Mouse (Mus musculus) midbrain, postnatal 0 days (tissue): ENCODE measurements around the gene Snrpc. TPM values are rescaled to one million over a fixed set of nuclear protein-coding genes. Genes with fewer than 3 reads are reported as not detected.

Source experiments
- ATAC-seq: fragments of 200-750 bp; cut with Nextera tagmentation; 2 replicates; pipeline ENCODE4 v1.8.0; 2017; ENCODE audit warnings: moderate number of reproducible peaks, mild to moderate bottlenecking, moderate TSS enrichment, moderate library complexity; ENCODE audit not compliant: low FRiP score
- DNase-seq: peaks from one replicate; pipeline ENCODE4 v3.0.0-alpha.2; 2015; ENCODE audit warnings: low spot score
- H3K27ac ChIP-seq: fragments of 300-500 bp; sonication (generic); 2 replicates; pipeline ENCODE4 v1.5.1; 2014; ENCODE audit warnings: low read depth, mild to moderate bottlenecking, low read length, mixed read lengths
- H3K27me3 ChIP-seq: fragments of 300-500 bp; sonication (generic); 2 replicates; pipeline ENCODE4 v1.6.1; 2014; ENCODE audit warnings: low read length, control low read depth, mixed read lengths; ENCODE audit not compliant: insufficient read depth
- H3K36me3 ChIP-seq: fragments of 300-500 bp; sonication (generic); 2 replicates; pipeline ENCODE4 v1.6.1; 2014; ENCODE audit warnings: low read length, control low read depth, mixed read lengths; ENCODE audit not compliant: insufficient read depth
- H3K4me1 ChIP-seq: fragments of 300-500 bp; sonication (generic); 2 replicates; pipeline ENCODE4 v1.6.1; 2014; ENCODE audit warnings: mild to moderate bottlenecking, control low read depth, antibody characterized with exemption, low read length, mixed read lengths; ENCODE audit not compliant: insufficient read depth
- H3K4me2 ChIP-seq: fragments of 300-500 bp; sonication (generic); 2 replicates; pipeline ENCODE4 v1.6.1; 2014; ENCODE audit warnings: low read depth, mild to moderate bottlenecking, low read length, mixed read lengths; ENCODE audit not compliant: poor library complexity, severe bottlenecking
- H3K4me3 ChIP-seq: fragments of 300-500 bp; sonication (generic); 2 replicates; pipeline ENCODE4 v1.5.1; 2014; ENCODE audit warnings: low read depth, mild to moderate bottlenecking, low read length, moderate library complexity
- H3K9ac ChIP-seq: fragments of 300-500 bp; sonication (generic); replicated peaks from 2 replicates; pipeline ENCODE4 v1.6.1; 2014; ENCODE audit warnings: mild to moderate bottlenecking, low read length, moderate library complexity, mixed read lengths; ENCODE audit not compliant: poor library complexity, severe bottlenecking
- H3K9me3 ChIP-seq: fragments of 300-500 bp; sonication (generic); 2 replicates; pipeline ENCODE4 v1.6.1; 2016; ENCODE audit warnings: low read length, control low read depth
- CTCF ChIP-seq: IDR thresholded peaks from 2 replicates; pipeline ENCODE4 v1.5.1; 2016; ENCODE audit warnings: antibody characterized with exemption, mild to moderate bottlenecking
- WGBS: fragments of 180-500 bp; shearing (Covaris S2); extraction: QIAGEN DNeasy Blood & Tissue Kit; methylation state at CpG from one replicate; pipeline ENCODE4 v1.1.7; 2014; 5-methylcytosine and 5-hydroxymethylcytosine counted together
- polyA plus RNA-seq: library from polyadenylated mRNA; unstranded; fragments of >200 nt; fragmentation: Nextera tagmentation; extraction: Ambion mirVana; gene quantifications from 2 replicates; pipeline ENCODE4 v1.2.1, GENCODE M21; 2015
- total RNA-seq: library from RNA; depleted of rRNA; stranded (reverse); fragments of >200 nt; gene quantifications from 2 replicates; pipeline ENCODE4 v1.2.3, GENCODE M21; 2014

The Snrpc gene
- total and polyA plus RNA-seq, 2 experiments from 2014 or later: 140 to 216 TPM

GRCm38 (mm10) chr17:27803752-27804151 is 34.2 kb upstream of the Snrpc start:
- no peak overlapping the region for H3K4me3 ChIP-seq
- H3K9me3 ChIP-seq: no peaks in the 10 kb centered on the region
- H3K4me2 ChIP-seq: no peak overlapping the region
- H3K4me1 ChIP-seq: no peaks in the 10 kb centered on the region
- no peaks in the 10 kb centered on the region for H3K27me3 ChIP-seq
- H3K27ac ChIP-seq: no peak overlapping the region
- WGBS: 71% methylated on average over 4 of the region's 4 CpGs
- no peak for TF ChIP-seq CTCF
- no peak overlapping the region for H3K9ac ChIP-seq
- ATAC-seq: no peak
- no peaks in the 10 kb centered on the region for H3K36me3 ChIP-seq
- DNase-seq: no peak

GRCm38 (mm10) chr17:27804156-27804690 is 33.7 kb upstream of the Snrpc start:
- no peaks in the 10 kb centered on the region for H3K36me3 ChIP-seq
- no peaks in the 10 kb centered on the region for H3K4me1 ChIP-seq
- no peak overlapping the region for H3K4me3 ChIP-seq
- ATAC-seq (no peak), DNase-seq (no peak)
- no peak overlapping the region for H3K9ac ChIP-seq
- no peak for TF ChIP-seq CTCF
- no peak overlapping the region for H3K27ac ChIP-seq
- H3K9me3 ChIP-seq: no peaks in the 10 kb centered on the region
- no peak overlapping the region for H3K4me2 ChIP-seq
- H3K27me3 ChIP-seq: no peaks in the 10 kb centered on the region
- WGBS: 89% methylated on average over 7 of the region's 7 CpGs

GRCm38 (mm10) chr17:27804803-27805770 is 32.9 kb upstream of the Snrpc start:
- Histone ChIP-seq H3K4me2 (no peak overlapping the region), H3K27me3 (no peaks in the 10 kb centered on the region), H3K4me1 (no peaks in the 10 kb centered on the region), H3K36me3 (no peaks in the 10 kb centered on the region), H3K4me3 (no peak overlapping the region), H3K9ac (no peak overlapping the region), H3K27ac (no peak overlapping the region), H3K9me3 (no peaks in the 10 kb centered on the region)
- no peak for TF ChIP-seq CTCF
- no peak for DNase-seq
- 85% methylated on average over 10 of the region's 10 CpGs for WGBS
- no peak for ATAC-seq

GRCm38 (mm10) chr17:27807542-27808078 is 30.3 kb upstream of the Snrpc start:
- no peaks in the 10 kb centered on the region for H3K27me3 ChIP-seq
- H3K27ac ChIP-seq: no peak overlapping the region
- 82% methylated on average over 2 of the region's 2 CpGs for WGBS
- H3K4me2 ChIP-seq: no peak overlapping the region
- ATAC-seq (no peak), DNase-seq (no peak)
- H3K4me3 ChIP-seq: no peak overlapping the region
- H3K4me1 ChIP-seq: no peaks in the 10 kb centered on the region
- H3K36me3 ChIP-seq: no peaks in the 10 kb centered on the region
- no peak overlapping the region for H3K9ac ChIP-seq
- no peaks in the 10 kb centered on the region for H3K9me3 ChIP-seq
- no peak for TF ChIP-seq CTCF

GRCm38 (mm10) chr17:27810569-27811331 is 27.2 kb upstream of the Snrpc start:
- no peak overlapping the region for H3K4me2 ChIP-seq
- 91% methylated on average over 16 of the region's 16 CpGs for WGBS
- H3K4me3 ChIP-seq: no peak overlapping the region
- H3K9ac ChIP-seq: no peak overlapping the region
- no peaks in the 10 kb centered on the region for H3K4me1 ChIP-seq
- no peaks in the 10 kb centered on the region for H3K27me3 ChIP-seq
- no peaks in the 10 kb centered on the region for H3K36me3 ChIP-seq
- ATAC-seq (no peak), DNase-seq (no peak)
- no peak overlapping the region for H3K27ac ChIP-seq
- no peak for TF ChIP-seq CTCF
- no peaks in the 10 kb centered on the region for H3K9me3 ChIP-seq
